ENCODE assay signal across 25 mouse cellular contexts in the genomic region with DNA sequence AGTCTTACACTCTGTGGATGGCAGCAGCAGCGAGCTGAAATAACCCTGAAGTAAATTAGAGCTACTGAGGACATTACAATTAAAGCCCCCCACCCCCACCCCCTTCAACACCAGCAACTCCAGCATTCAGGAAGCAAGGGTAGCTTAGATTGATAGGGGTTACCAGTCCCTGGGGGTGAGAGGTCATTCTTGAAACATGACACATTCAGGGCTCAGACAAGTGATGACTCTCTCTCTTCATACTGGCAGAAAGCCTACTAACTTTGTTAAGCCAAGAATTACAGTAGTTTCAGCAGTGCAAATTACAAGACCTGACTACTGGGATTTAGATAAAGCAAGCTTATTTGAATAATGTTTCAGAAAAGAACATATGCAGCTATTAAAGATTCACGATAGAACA.
DNase-seq lines count a peak whose midpoint lies in the region; ATAC-seq and TF ChIP-seq lines count a peak whose summit lies in the region.
"Had no signal": no experiment of that assay in that cellular context is flagged by ENCODE, and none has a peak within 500 bp of the region (broad histone marks: within the 10 kb centered on the region; RNA-seq: fewer than 3 reads in every experiment).

No protein-coding gene starts in this region.

- WGBS in hindbrain, embryonic 11.5 days = 66% methylated on average over 2 of the region's 2 CpGs
- WGBS in hindbrain, embryonic 14.5 days = 58% methylated on average over 2 of the region's 2 CpGs
- 65% methylated on average over 2 of the region's 2 CpGs for WGBS in lung, embryonic 14.5 days

- no peaks in the 10 kb centered on the region for H3K36me3 ChIP-seq in hindbrain, embryonic 11.5 days (ENCODE audit: control insufficient read depth, insufficient read depth, low read length)
- H3K36me3 ChIP-seq in hindbrain, embryonic 14.5 days (replicated peaks; ENCODE audit: control insufficient read depth, insufficient read depth) = no peaks in the 10 kb centered on the region
- no peaks in the 10 kb centered on the region for H3K36me3 ChIP-seq in lung, embryonic 14.5 days (ENCODE audit: insufficient read depth)
- H3K36me3 ChIP-seq: hindbrain, embryonic 12.5 days; limb, embryonic 13.5 days; liver, embryonic 13.5 days; lung, embryonic 15.5 days; midbrain, embryonic 12.5 days; stomach, embryonic 15.5 days had no signal

- H3K27ac ChIP-seq in hindbrain, embryonic 11.5 days (ENCODE audit: low read depth, low read length) = no peak overlapping the region
- no peak overlapping the region for H3K27ac ChIP-seq in hindbrain, embryonic 14.5 days
- H3K27ac ChIP-seq in lung, embryonic 14.5 days (ENCODE audit: low read depth) = no peak overlapping the region
- H3K27ac ChIP-seq: forebrain, embryonic 13.5 days; hindbrain, embryonic 12.5 days; limb, embryonic 13.5 days; liver, embryonic 13.5 days; lung, embryonic 15.5 days; macrophage; midbrain, embryonic 12.5 days; stomach, embryonic 15.5 days had no signal

- ATAC-seq in hindbrain, embryonic 11.5 days (ENCODE audit: low FRiP score) = no peak
- ATAC-seq in hindbrain, embryonic 14.5 days (ENCODE audit: low FRiP score) = no peak
- no peak for ATAC-seq in lung, embryonic 14.5 days (ENCODE audit: insufficient read depth)
- ATAC-seq in frontal cortex, adult (ENCODE audit: low TSS enrichment) = no peak
- ATAC-seq: forebrain, embryonic 13.5 days; intestine, embryonic 16.5 days had no signal

- H3K4me2 ChIP-seq in hindbrain, embryonic 11.5 days (replicated peaks; ENCODE audit: low read depth, low read length) = no peak overlapping the region
- no peak overlapping the region for H3K4me2 ChIP-seq in hindbrain, embryonic 14.5 days (replicated peaks)
- H3K4me2 ChIP-seq in lung, embryonic 14.5 days = no peak overlapping the region
- H3K4me2 ChIP-seq: forebrain, embryonic 13.5 days; hindbrain, embryonic 12.5 days; limb, embryonic 13.5 days; liver, embryonic 13.5 days; lung, embryonic 15.5 days; midbrain, embryonic 12.5 days; stomach, embryonic 15.5 days had no signal

- peak; percentile 24 for DNase-seq in hindbrain, embryonic 11.5 days (ENCODE audit: low spot score)
- DNase-seq in hindbrain, embryonic 14.5 days (ENCODE audit: low spot score) = no peak
- peak; percentile 7 for DNase-seq in lung, embryonic 14.5 days
- no peak for DNase-seq in lung, postnatal 10 days
- DNase-seq in embryo, embryonic 10.5 days (ENCODE audit: low spot score) = peak; percentile 68
- peak; percentile 69 for DNase-seq in mesoderm, embryonic 11.5 days (ENCODE audit: low read depth, low spot score)
- DNase-seq in spleen, postnatal 14 days (ENCODE audit: low spot score in 2 of 2) = no peak
- DNase-seq: adrenal gland, adult 2 months; cerebellum, adult 9-10 months; gastrocnemius, postnatal 36 days; liver, embryonic 13.5 days; right cerebral cortex, postnatal 14 days; spleen, adult 18-20 months; thymus, adult 18-20 months; thymus, postnatal 4 days had no signal

- TF ChIP-seq CTCF in lung, embryonic 14.5 days (IDR thresholded peaks at IDR 0.05; ENCODE audit: low read depth) = no peak

- H3K4me3 ChIP-seq in hindbrain, embryonic 11.5 days (ENCODE audit: low read depth, low read length) = no peak overlapping the region
- H3K4me3 ChIP-seq in hindbrain, embryonic 14.5 days (replicated peaks; ENCODE audit: low read length) = no peak overlapping the region
- H3K4me3 ChIP-seq in lung, embryonic 14.5 days (ENCODE audit: low read depth, low read length) = no peak overlapping the region
- H3K4me3 ChIP-seq: forebrain, embryonic 13.5 days; hindbrain, embryonic 12.5 days; limb, embryonic 13.5 days; liver, embryonic 13.5 days; lung, embryonic 15.5 days; midbrain, embryonic 12.5 days; stomach, embryonic 15.5 days had no signal

- no peak overlapping the region for H3K9ac ChIP-seq in hindbrain, embryonic 11.5 days (ENCODE audit: low read depth, low read length)
- no peak overlapping the region for H3K9ac ChIP-seq in hindbrain, embryonic 14.5 days
- H3K9ac ChIP-seq in lung, embryonic 14.5 days = no peak overlapping the region
- H3K9ac ChIP-seq: forebrain, embryonic 13.5 days; hindbrain, embryonic 12.5 days; limb, embryonic 13.5 days; liver, embryonic 13.5 days; lung, embryonic 15.5 days; midbrain, embryonic 12.5 days; stomach, embryonic 15.5 days had no signal

- peaks cover 2% of the 10 kb centered on the region; the same call in 1 of the 2 replicates for H3K4me1 ChIP-seq in hindbrain, embryonic 11.5 days (replicated peaks; ENCODE audit: control insufficient read depth, insufficient read depth, low read length)
- no peaks in the 10 kb centered on the region for H3K4me1 ChIP-seq in hindbrain, embryonic 14.5 days (replicated peaks; ENCODE audit: control insufficient read depth, insufficient read depth, low read length)
- H3K4me1 ChIP-seq in lung, embryonic 14.5 days (ENCODE audit: insufficient read depth) = no peaks in the 10 kb centered on the region
- H3K4me1 ChIP-seq: forebrain, embryonic 13.5 days; limb, embryonic 13.5 days; liver, embryonic 13.5 days; lung, embryonic 15.5 days; midbrain, embryonic 12.5 days; stomach, embryonic 15.5 days had no signal

- H3K27me3 ChIP-seq in hindbrain, embryonic 11.5 days (ENCODE audit: control insufficient read depth, insufficient read depth, low read length) = no peaks in the 10 kb centered on the region
- H3K27me3 ChIP-seq in hindbrain, embryonic 14.5 days (ENCODE audit: control insufficient read depth, insufficient read depth, low read length) = no peaks in the 10 kb centered on the region
- H3K27me3 ChIP-seq in lung, embryonic 14.5 days (ENCODE audit: insufficient read depth, low read length) = no peaks in the 10 kb centered on the region
- H3K27me3 ChIP-seq: CH12.LX; forebrain, embryonic 13.5 days; hindbrain, embryonic 12.5 days; limb, embryonic 13.5 days; liver, embryonic 13.5 days; lung, embryonic 15.5 days; midbrain, embryonic 12.5 days; stomach, embryonic 15.5 days had no signal

- no peaks in the 10 kb centered on the region for H3K9me3 ChIP-seq in hindbrain, embryonic 11.5 days (ENCODE audit: control insufficient read depth, low read length)
- H3K9me3 ChIP-seq in hindbrain, embryonic 14.5 days (ENCODE audit: control insufficient read depth, low read length) = no peaks in the 10 kb centered on the region
- H3K9me3 ChIP-seq in lung, embryonic 14.5 days (ENCODE audit: low read depth, low read length) = no peaks in the 10 kb centered on the region
- H3K9me3 ChIP-seq: forebrain, embryonic 13.5 days; hindbrain, embryonic 12.5 days; limb, embryonic 13.5 days; liver, embryonic 13.5 days; lung, embryonic 15.5 days; midbrain, embryonic 12.5 days; stomach, embryonic 15.5 days had no signal

Comparison
In these comparisons a context has a peak if more than half of its experiments do, and no peak if none do; other contexts are left out.
1. DNase-seq: peak in hindbrain, embryonic 11.5 days (single experiment), lung, embryonic 14.5 days (single experiment), embryo, embryonic 10.5 days (single experiment) and mesoderm, embryonic 11.5 days (single experiment); none in hindbrain, embryonic 14.5 days (single experiment), lung, postnatal 10 days (single experiment) and spleen, postnatal 14 days (0 of 2).